In genomic region chr5:115543509-115544253, GRCm38 (mm10) we compare ENCODE assay signal across 8 mouse cellular contexts. TPM values are rescaled to one million over a fixed set of nuclear protein-coding genes. Genes with fewer than 3 reads are reported as not detected.
DNase-seq lines count a peak whose midpoint lies in the region; ATAC-seq and TF ChIP-seq lines count a peak whose summit lies in the region.

No protein-coding gene starts in this region.

- ATAC-seq in G1E (ENCODE audit: extremely low read depth, insufficient number of reproducible peaks, low FRiP score, poor library complexity, severe bottlenecking) = no peak
- ATAC-seq in forebrain, embryonic 15.5 days (replicated peaks) = peak; percentile 71
- peak; percentile 82 for ATAC-seq in hindbrain, embryonic 16.5 days

- H3K27me3 ChIP-seq in G1E (ENCODE audit: insufficient read depth, low read length) = peaks cover 10% of the 10 kb centered on the region; the same call in 1 of the 2 replicates
- no peaks in the 10 kb centered on the region for H3K27me3 ChIP-seq in forebrain, embryonic 15.5 days
- no peaks in the 10 kb centered on the region for H3K27me3 ChIP-seq in hindbrain, embryonic 16.5 days (replicated peaks; ENCODE audit: control insufficient read depth, insufficient read depth, low read length)

- H3K79me2 ChIP-seq in macrophage (ENCODE audit: inconsistent target) = peaks cover 56% of the 10 kb centered on the region

- intact Hi-C loops in left cerebral cortex, postnatal 14 days (cut with DNase I) = no loop called here

- H3K4me2 ChIP-seq in forebrain, embryonic 15.5 days (replicated peaks) = 0 out of 2 replicates have a peak overlapping the region, but pooled peaks have one; percentile 13
- H3K4me2 ChIP-seq in hindbrain, embryonic 16.5 days (ENCODE audit: low read length) = peak overlapping the region; percentile 18; the same call in 1 of the 2 replicates

- no peak for TF ChIP-seq CTCF in G1E (IDR thresholded peaks at IDR 0.05; ENCODE audit: low read depth, low read length)
- TF ChIP-seq CTCF in brain, embryonic 14.5 days (IDR thresholded peaks at IDR 0.05; ENCODE audit: borderline replicate concordance, extremely low read depth, insufficient read depth, insufficient read length) = no peak

- no peak for TF ChIP-seq POLR2A in brain, embryonic 14.5 days (IDR thresholded peaks at IDR 0.05; ENCODE audit: borderline replicate concordance, extremely low read depth, insufficient read depth, insufficient read length, poor library complexity, severe bottlenecking)

- no peak overlapping the region; the same call in 1 of the 2 replicates for H3K27ac ChIP-seq in forebrain, embryonic 15.5 days (replicated peaks)
- peak overlapping the region; percentile 52; the same call in 1 of the 2 replicates for H3K27ac ChIP-seq in hindbrain, embryonic 16.5 days (ENCODE audit: low read depth, low read length)
- H3K27ac ChIP-seq in macrophage = 0 out of 2 replicates have a peak overlapping the region, but pooled peaks have one; percentile 10

- H3K4me3 ChIP-seq in G1E (ENCODE audit: low read depth, low read length) (no peak overlapping the region; the same call in 1 of the 2 replicates), macrophage (ENCODE audit: inconsistent target) (no peak overlapping the region; the same call in 1 of the 2 replicates)
- no peak overlapping the region for H3K4me3 ChIP-seq in forebrain, embryonic 15.5 days
- H3K4me3 ChIP-seq in hindbrain, embryonic 16.5 days (ENCODE audit: low read length) = no peak overlapping the region

- H3K4me1 ChIP-seq in G1E (ENCODE audit: insufficient read depth, low read depth, low read length) = peaks cover 30% of the 10 kb centered on the region
- H3K4me1 ChIP-seq in forebrain, embryonic 15.5 days = peaks cover 22% of the 10 kb centered on the region
- peaks cover 16% of the 10 kb centered on the region for H3K4me1 ChIP-seq in hindbrain, embryonic 16.5 days (ENCODE audit: control insufficient read depth, insufficient read depth, low read depth, low read length)

- H3K9me3 ChIP-seq in G1E (replicated peaks) = no peaks in the 10 kb centered on the region
- no peaks in the 10 kb centered on the region for H3K9me3 ChIP-seq in forebrain, embryonic 15.5 days
- H3K9me3 ChIP-seq in hindbrain, embryonic 16.5 days (ENCODE audit: control insufficient read depth, low read length) = no peaks in the 10 kb centered on the region

- 0 out of 2 replicates have a peak overlapping the region, but pooled peaks have one; percentile 5 for H3K9ac ChIP-seq in forebrain, embryonic 15.5 days (replicated peaks)
- peak overlapping the region; percentile 39 for H3K9ac ChIP-seq in hindbrain, embryonic 16.5 days (ENCODE audit: low read depth, low read length)

- H3K36me3 ChIP-seq in G1E (replicated peaks) = peaks cover 47% of the 10 kb centered on the region
- peaks cover 7% of the 10 kb centered on the region; the same call in 1 of the 2 replicates for H3K36me3 ChIP-seq in forebrain, embryonic 15.5 days
- H3K36me3 ChIP-seq in hindbrain, embryonic 16.5 days (ENCODE audit: control insufficient read depth, insufficient read depth, low read length) = peaks cover 12% of the 10 kb centered on the region
- H3K36me3 ChIP-seq in macrophage (ENCODE audit: inconsistent target) = peaks cover 40% of the 10 kb centered on the region

- DNase-seq in G1E (ENCODE audit: low spot score) = peak; percentile 73
- peak; percentile 89 for DNase-seq in brain, embryonic 14.5 days (ENCODE audit: low read depth)
- peak; percentile 64 to 78 for DNase-seq in left cerebral cortex, postnatal 14 days (ENCODE audit: low spot score in 2 of 2)
- DNase-seq in right cerebral cortex, postnatal 36 days (ENCODE audit: low spot score in 2 of 2) = peak; percentile 40 to 47
- no peak for DNase-seq in embryo, embryonic 10.5 days (ENCODE audit: low spot score)

- WGBS in forebrain, embryonic 15.5 days = 49% methylated on average over 17 of the region's 17 CpGs
- WGBS in hindbrain, embryonic 16.5 days = 45% methylated on average over 17 of the region's 17 CpGs
- 36% methylated on average over 16 of the region's 17 CpGs for WGBS in macrophage (ENCODE audit: missing documents)

RNA-seq across cellular contexts. Expression of gene Rplp0, which starts 15.6 kb away (rescaled TPM):
- 870 and 980 TPM in 2 replicates for total RNA-seq in G1E (2014; fragmentation: Nextera tagmentation)
- 1,362 and 1,673 TPM in 2 replicates for total RNA-seq in G1E (2017)
- 712 and 915 TPM in 2 replicates for polyA plus RNA-seq in G1E (2012)
- 2,254 and 2,521 TPM in 2 replicates for polyA plus RNA-seq in brain, embryonic 14.5 days (2012; rRNA removed)
- polyA plus RNA-seq in forebrain, embryonic 15.5 days (2015; fragmentation: Nextera tagmentation; extraction: Ambion mirVana) = 1,000 and 1,018 TPM in 2 replicates
- polyA plus RNA-seq in hindbrain, embryonic 16.5 days (2015; fragmentation: Nextera tagmentation; extraction: Ambion mirVana) = 814 and 834 TPM in 2 replicates
- total RNA-seq in left cerebral cortex, postnatal 14 days (2021) = 100 to 1,000 TPM; 286 to 303 TPM
- total RNA-seq in macrophage (2018; cell fraction: chromatin; rRNA removed) = 100 to 1,000 TPM in 3 of 26 experiments, 10 to 100 TPM in 23; 33.9 to 262 (median 61.4) TPM
- 1,000 to 10,000 TPM in 11 of 26 experiments, 100 to 1,000 TPM in 15; 571 to 1,302 (median 885) TPM for total RNA-seq in macrophage (2018; cell fraction: cytosol; rRNA removed)
- 100 to 1,000 TPM; 118 to 274 (median 175) TPM for total RNA-seq in macrophage (2018; cell fraction: nucleus; rRNA removed)
- 520 to 1,272 TPM (median 1,219 TPM) in 3 replicates for polyA plus RNA-seq in macrophage (2018)

RNA-seq across cellular contexts. Expression of gene Gcn1l1, which starts 21.4 kb away (rescaled TPM):
- total RNA-seq in G1E (2014; fragmentation: Nextera tagmentation) (78.5 and 96.0 TPM in 2 replicates), G1E (2017) (44.6 and 45.7 TPM in 2 replicates)
- polyA plus RNA-seq in G1E (2012) (137 and 158 TPM in 2 replicates), macrophage (2018) (12.9 to 25.7 TPM (median 22.1 TPM) in 3 replicates)
- polyA plus RNA-seq in brain, embryonic 14.5 days (2012; rRNA removed) = 43.0 and 68.7 TPM in 2 replicates
- polyA plus RNA-seq in forebrain, embryonic 15.5 days (2015; fragmentation: Nextera tagmentation; extraction: Ambion mirVana) = 43.8 and 46.1 TPM in 2 replicates
- 32.2 and 39.3 TPM in 2 replicates for polyA plus RNA-seq in hindbrain, embryonic 16.5 days (2015; fragmentation: Nextera tagmentation; extraction: Ambion mirVana)
- 10 to 100 TPM; 64.0 to 69.7 TPM for total RNA-seq in left cerebral cortex, postnatal 14 days (2021)
- total RNA-seq in macrophage (2018; cell fraction: chromatin; rRNA removed) = 100 to 1,000 TPM in 19 of 26 experiments, 10 to 100 TPM in 7; 62.0 to 244 (median 110) TPM
- 10 to 100 TPM; 10.0 to 31.8 (median 20.5) TPM for total RNA-seq in macrophage (2018; cell fraction: cytosol; rRNA removed)
- total RNA-seq in macrophage (2018; cell fraction: nucleus; rRNA removed) = 10 to 100 TPM; 33.2 to 96.2 (median 57.2) TPM

RNA-seq across cellular contexts. Expression of gene Pxn, which starts 37.2 kb away (rescaled TPM):
- total RNA-seq in G1E (2014; fragmentation: Nextera tagmentation) = 17.8 and 25.8 TPM in 2 replicates
- total RNA-seq in G1E (2017) = 12.0 and 14.2 TPM in 2 replicates
- 62.9 and 63.3 TPM in 2 replicates for polyA plus RNA-seq in G1E (2012)
- polyA plus RNA-seq in brain, embryonic 14.5 days (2012; rRNA removed) = 46.9 and 49.7 TPM in 2 replicates
- 19.1 and 19.7 TPM in 2 replicates for polyA plus RNA-seq in forebrain, embryonic 15.5 days (2015; fragmentation: Nextera tagmentation; extraction: Ambion mirVana)
- 19.1 and 23.9 TPM in 2 replicates for polyA plus RNA-seq in hindbrain, embryonic 16.5 days (2015; fragmentation: Nextera tagmentation; extraction: Ambion mirVana)
- 10 to 100 TPM; 20.8 to 22.1 TPM for total RNA-seq in left cerebral cortex, postnatal 14 days (2021)
- total RNA-seq in macrophage (2018; cell fraction: chromatin; rRNA removed) = 100 to 1,000 TPM; 147 to 750 (median 196) TPM
- total RNA-seq in macrophage (2018; cell fraction: cytosol; rRNA removed) = 100 to 1,000 TPM in 5 of 26 experiments, 10 to 100 TPM in 21; 72.4 to 157 (median 88.1) TPM
- total RNA-seq in macrophage (2018; cell fraction: nucleus; rRNA removed) = 100 to 1,000 TPM; 108 to 337 (median 136) TPM
- polyA plus RNA-seq in macrophage (2018) = 48.5 to 74.5 TPM (median 67.7 TPM) in 3 replicates

RNA-seq across cellular contexts. Expression of gene Sirt4, which starts 59.2 kb away (rescaled TPM):
- total RNA-seq in G1E (2014; fragmentation: Nextera tagmentation) = 27.5 and 29.7 TPM in 2 replicates
- total RNA-seq in G1E (2017) = 9.3 and 14.8 TPM in 2 replicates
- 8.0 and 13.3 TPM in 2 replicates for polyA plus RNA-seq in G1E (2012)
- polyA plus RNA-seq in brain, embryonic 14.5 days (2012; rRNA removed) = 57.3 and 89.4 TPM in 2 replicates
- polyA plus RNA-seq in forebrain, embryonic 15.5 days (2015; fragmentation: Nextera tagmentation; extraction: Ambion mirVana) = 34.0 and 34.2 TPM in 2 replicates
- polyA plus RNA-seq in hindbrain, embryonic 16.5 days (2015; fragmentation: Nextera tagmentation; extraction: Ambion mirVana) = 24.8 and 26.8 TPM in 2 replicates
- 10 to 100 TPM; 27.4 to 27.7 TPM for total RNA-seq in left cerebral cortex, postnatal 14 days (2021)
- 10 to 100 TPM in 24 of 26 experiments, 1 to 10 TPM in 2; 6.2 to 80.4 (median 31.0) TPM for total RNA-seq in macrophage (2018; cell fraction: chromatin; rRNA removed)
- 10 to 100 TPM in 4 of 26 experiments, 1 to 10 TPM in 22; 2.0 to 12.0 (median 7.2) TPM for total RNA-seq in macrophage (2018; cell fraction: cytosol; rRNA removed)
- 10 to 100 TPM in 25 of 26 experiments, 1 to 10 TPM in 1; 4.8 to 59.3 (median 25.2) TPM for total RNA-seq in macrophage (2018; cell fraction: nucleus; rRNA removed)
- 6.7 to 11.2 TPM (median 7.2 TPM) in 3 replicates for polyA plus RNA-seq in macrophage (2018)
